In genomic region chr10:93703946-93704345, GRCm38 (mm10) we compare ENCODE assay signal across 21 mouse cellular contexts.
"Had no signal": no experiment of that assay in that cellular context is flagged by ENCODE, and none has a peak within 500 bp of the region (broad histone marks: within the 10 kb centered on the region; RNA-seq: fewer than 3 reads in every experiment).

No protein-coding gene starts in this region.

- H3K27ac ChIP-seq: intestine, embryonic 15.5 days; kidney, postnatal 0 days; limb, embryonic 12.5 days; limb, embryonic 15.5 days; liver, embryonic 14.5 days; macrophage; midbrain, embryonic 12.5 days; midbrain, embryonic 15.5 days; neural tube, embryonic 12.5 days; neural tube, embryonic 15.5 days; stomach, postnatal 0 days had no signal

- ATAC-seq: intestine, embryonic 15.5 days; liver, postnatal 0 days; lung, postnatal 0 days; midbrain, embryonic 15.5 days had no signal

- H3K9me3 ChIP-seq: intestine, embryonic 15.5 days; limb, embryonic 12.5 days; limb, embryonic 15.5 days; midbrain, embryonic 12.5 days; midbrain, embryonic 15.5 days; neural tube, embryonic 12.5 days; neural tube, embryonic 15.5 days had no signal

- DNase-seq: left cerebral cortex, postnatal 4 days; liver, postnatal 0 days; lung, embryonic 14.5 days; right cerebral cortex, adult 18-20 months; right cerebral cortex, postnatal 14 days; right cerebral cortex, postnatal 4 days; thymus, adult 18-20 months; thymus, postnatal 4 days had no signal

- H3K4me3 ChIP-seq: intestine, embryonic 15.5 days; limb, embryonic 12.5 days; limb, embryonic 15.5 days; midbrain, embryonic 12.5 days; midbrain, embryonic 15.5 days; neural tube, embryonic 12.5 days; neural tube, embryonic 15.5 days had no signal

- H3K4me1 ChIP-seq: intestine, embryonic 15.5 days; limb, embryonic 15.5 days; neural tube, embryonic 12.5 days; neural tube, embryonic 15.5 days had no signal

- H3K9ac ChIP-seq: intestine, embryonic 15.5 days; limb, embryonic 12.5 days; limb, embryonic 15.5 days; liver, embryonic 14.5 days; liver, postnatal 0 days; lung, embryonic 14.5 days; midbrain, embryonic 12.5 days; midbrain, embryonic 15.5 days; neural tube, embryonic 12.5 days; neural tube, embryonic 15.5 days had no signal

- H3K36me3 ChIP-seq: intestine, embryonic 15.5 days; limb, embryonic 12.5 days; limb, embryonic 15.5 days; midbrain, embryonic 15.5 days; neural tube, embryonic 12.5 days; neural tube, embryonic 15.5 days had no signal

- H3K27me3 ChIP-seq: intestine, embryonic 15.5 days; limb, embryonic 12.5 days; limb, embryonic 15.5 days; midbrain, embryonic 12.5 days; midbrain, embryonic 15.5 days; neural tube, embryonic 12.5 days; neural tube, embryonic 15.5 days had no signal

- H3K4me2 ChIP-seq: intestine, embryonic 15.5 days; limb, embryonic 12.5 days; limb, embryonic 15.5 days; liver, embryonic 11.5 days; lung, embryonic 14.5 days; midbrain, embryonic 12.5 days; midbrain, embryonic 15.5 days; neural tube, embryonic 12.5 days; neural tube, embryonic 15.5 days had no signal
